11 mouse cellular contexts compared by ENCODE assay signal in genomic region chr16:23963896-23964668, GRCm38 (mm10). TPM values are rescaled to one million over a fixed set of nuclear protein-coding genes. Genes with fewer than 3 reads are reported as not detected.
DNase-seq lines count a peak whose midpoint lies in the region; ATAC-seq and TF ChIP-seq lines count a peak whose summit lies in the region.
"Had no signal": no experiment of that assay in that cellular context is flagged by ENCODE, and none has a peak within 500 bp of the region (broad histone marks: within the 10 kb centered on the region; RNA-seq: fewer than 3 reads in every experiment).

No protein-coding gene starts in this region.

- peak; percentile 79 for DNase-seq in midbrain, embryonic 11.5 days (ENCODE audit: low spot score, missing footprints)
- no peak for DNase-seq in midbrain, embryonic 10.5 days (ENCODE audit: low spot score)
- no peak for DNase-seq in liver, postnatal 0 days
- DNase-seq: heart, adult 18-20 months; kidney, postnatal 36 days; lung, adult 2 months had no signal

- H3K4me1 ChIP-seq in forebrain, embryonic 16.5 days (replicated peaks; ENCODE audit: control insufficient read depth, insufficient read depth, low read length), result no peaks in the 10 kb centered on the region
- 0 out of 2 replicates have a peak, but pooled peaks cover 5% of the 10 kb centered on the region for H3K4me1 ChIP-seq in forebrain, embryonic 15.5 days
- peaks cover 3% of the 10 kb centered on the region; the same call in 1 of the 2 replicates for H3K4me1 ChIP-seq in midbrain, embryonic 11.5 days (ENCODE audit: control insufficient read depth, insufficient read depth, low read length)
- H3K4me1 ChIP-seq in midbrain, embryonic 10.5 days, result peaks cover 18% of the 10 kb centered on the region
- H3K4me1 ChIP-seq in brown adipose tissue, adult 24 weeks (ENCODE audit: control insufficient read depth, insufficient read depth, insufficient read length, low read length), result peaks cover 3% of the 10 kb centered on the region; the same call in 1 of the 2 replicates
- 0 out of 2 replicates have a peak, but pooled peaks cover 8% of the 10 kb centered on the region for H3K4me1 ChIP-seq in neural tube, embryonic 15.5 days
- H3K4me1 ChIP-seq in liver, postnatal 0 days (ENCODE audit: insufficient read depth), result no peaks in the 10 kb centered on the region

- 41% methylated on average over 22 of the region's 22 CpGs for WGBS in forebrain, embryonic 16.5 days
- WGBS in forebrain, embryonic 15.5 days, result 46% methylated on average over 22 of the region's 22 CpGs
- WGBS in midbrain, embryonic 11.5 days, result 68% methylated on average over 22 of the region's 22 CpGs
- WGBS in midbrain, embryonic 10.5 days, result 80% methylated on average over 22 of the region's 22 CpGs
- WGBS in neural tube, embryonic 15.5 days, result 67% methylated on average over 22 of the region's 22 CpGs
- 77% methylated on average over 22 of the region's 22 CpGs for WGBS in liver, postnatal 0 days (ENCODE audit: insufficient replicate concordance)

- H3K9me3 ChIP-seq in forebrain, embryonic 16.5 days (ENCODE audit: control insufficient read depth, low read length), result no peaks in the 10 kb centered on the region
- no peaks in the 10 kb centered on the region for H3K9me3 ChIP-seq in forebrain, embryonic 15.5 days
- H3K9me3 ChIP-seq in midbrain, embryonic 11.5 days (ENCODE audit: control insufficient read depth, low read length), result no peaks in the 10 kb centered on the region
- no peaks in the 10 kb centered on the region; the same call in 1 of the 2 replicates for H3K9me3 ChIP-seq in midbrain, embryonic 10.5 days (replicated peaks)
- no peaks in the 10 kb centered on the region for H3K9me3 ChIP-seq in neural tube, embryonic 15.5 days (replicated peaks)
- H3K9me3 ChIP-seq in liver, postnatal 0 days (ENCODE audit: low read length), result peaks cover 3% of the 10 kb centered on the region; the same call in 1 of the 2 replicates

- H3K36me3 ChIP-seq in forebrain, embryonic 16.5 days (ENCODE audit: control insufficient read depth, insufficient read depth), result peaks cover 5% of the 10 kb centered on the region
- H3K36me3 ChIP-seq in forebrain, embryonic 15.5 days, result peaks cover 3% of the 10 kb centered on the region
- H3K36me3 ChIP-seq in midbrain, embryonic 11.5 days (ENCODE audit: control insufficient read depth, insufficient read depth, low read length), result no peaks in the 10 kb centered on the region
- no peaks in the 10 kb centered on the region for H3K36me3 ChIP-seq in midbrain, embryonic 10.5 days
- H3K36me3 ChIP-seq in neural tube, embryonic 15.5 days, result peaks cover 8% of the 10 kb centered on the region; the same call in 1 of the 2 replicates
- peaks cover 12% of the 10 kb centered on the region for H3K36me3 ChIP-seq in liver, postnatal 0 days (replicated peaks; ENCODE audit: insufficient read depth, low read length)

- no peak for TF ChIP-seq EP300 in liver, postnatal 0 days (IDR thresholded peaks at IDR 0.05; ENCODE audit: low read depth)

- H3K27me3 ChIP-seq in forebrain, embryonic 16.5 days (replicated peaks; ENCODE audit: control insufficient read depth, insufficient read depth, low read length), result no peaks in the 10 kb centered on the region
- H3K27me3 ChIP-seq in forebrain, embryonic 15.5 days, result no peaks in the 10 kb centered on the region
- no peaks in the 10 kb centered on the region for H3K27me3 ChIP-seq in midbrain, embryonic 11.5 days (ENCODE audit: control insufficient read depth, insufficient read depth, low read length)
- no peaks in the 10 kb centered on the region for H3K27me3 ChIP-seq in midbrain, embryonic 10.5 days (ENCODE audit: low read depth, poor library complexity, severe bottlenecking)
- no peaks in the 10 kb centered on the region for H3K27me3 ChIP-seq in neural tube, embryonic 15.5 days (replicated peaks)
- no peaks in the 10 kb centered on the region for H3K27me3 ChIP-seq in liver, postnatal 0 days (ENCODE audit: insufficient read depth, low read length)

- H3K4me2 ChIP-seq in forebrain, embryonic 16.5 days (ENCODE audit: low read length), result no peak overlapping the region
- no peak overlapping the region for H3K4me2 ChIP-seq in forebrain, embryonic 15.5 days (replicated peaks)
- H3K4me2 ChIP-seq in midbrain, embryonic 11.5 days, result no peak overlapping the region
- H3K4me2 ChIP-seq in neural tube, embryonic 15.5 days, result no peak overlapping the region
- H3K4me2 ChIP-seq in liver, postnatal 0 days (ENCODE audit: low read depth, low read length), result no peak overlapping the region

- peak; percentile 29; the same call in 1 of the 2 replicates for ATAC-seq in forebrain, embryonic 16.5 days
- ATAC-seq in forebrain, embryonic 15.5 days (replicated peaks), result no peak
- ATAC-seq in midbrain, embryonic 11.5 days (ENCODE audit: low FRiP score), result peak; percentile 43; the same call in 1 of the 2 replicates
- peak; percentile 66; the same call in 1 of the 2 replicates for ATAC-seq in neural tube, embryonic 15.5 days (ENCODE audit: low FRiP score)
- no peak for ATAC-seq in liver, postnatal 0 days

- no peak overlapping the region for H3K9ac ChIP-seq in forebrain, embryonic 16.5 days (replicated peaks; ENCODE audit: low read depth, low read length)
- no peak overlapping the region for H3K9ac ChIP-seq in forebrain, embryonic 15.5 days (replicated peaks)
- no peak overlapping the region for H3K9ac ChIP-seq in midbrain, embryonic 11.5 days (ENCODE audit: low read length)
- H3K9ac ChIP-seq in neural tube, embryonic 15.5 days (replicated peaks), result no peak overlapping the region
- no peak overlapping the region for H3K9ac ChIP-seq in liver, postnatal 0 days (replicated peaks)

- H3K27ac ChIP-seq in forebrain, embryonic 16.5 days (ENCODE audit: low read length), result no peak overlapping the region
- no peak overlapping the region for H3K27ac ChIP-seq in forebrain, embryonic 15.5 days (replicated peaks)
- H3K27ac ChIP-seq in midbrain, embryonic 11.5 days (ENCODE audit: low read depth, low read length), result no peak overlapping the region
- no peak overlapping the region for H3K27ac ChIP-seq in midbrain, embryonic 10.5 days (replicated peaks)
- 0 out of 2 replicates have a peak overlapping the region, but pooled peaks have one; percentile 41 for H3K27ac ChIP-seq in brown adipose tissue, adult 24 weeks (replicated peaks; ENCODE audit: low read depth, low read length)
- H3K27ac ChIP-seq in neural tube, embryonic 15.5 days (replicated peaks), result 0 out of 2 replicates have a peak overlapping the region, but pooled peaks have one; percentile 18
- no peak overlapping the region for H3K27ac ChIP-seq in liver, postnatal 0 days (ENCODE audit: low read depth)

- H3K4me3 ChIP-seq in forebrain, embryonic 16.5 days (replicated peaks; ENCODE audit: low read length), result no peak overlapping the region
- no peak overlapping the region for H3K4me3 ChIP-seq in forebrain, embryonic 15.5 days
- H3K4me3 ChIP-seq in midbrain, embryonic 11.5 days (ENCODE audit: low read depth, low read length), result no peak overlapping the region
- no peak overlapping the region for H3K4me3 ChIP-seq in midbrain, embryonic 10.5 days
- no peak overlapping the region for H3K4me3 ChIP-seq in brown adipose tissue, adult 24 weeks (ENCODE audit: insufficient read depth, low read depth, low read length)
- H3K4me3 ChIP-seq in neural tube, embryonic 15.5 days (replicated peaks), result no peak overlapping the region
- H3K4me3 ChIP-seq in liver, postnatal 0 days (ENCODE audit: low read depth, low read length), result no peak overlapping the region

- no peak for TF ChIP-seq CTCF in liver, postnatal 0 days (IDR thresholded peaks at IDR 0.05; ENCODE audit: low read depth)

RNA-seq across cellular contexts. Expression of gene Gm37419, which starts 24.2 kb away (rescaled TPM):
- polyA plus RNA-seq in forebrain, embryonic 16.5 days (2015; fragmentation: Nextera tagmentation; extraction: Ambion mirVana), result not detected in 2 replicates
- 17.2 TPM in 1 of 2 replicates, not detected in the other for polyA plus RNA-seq in forebrain, embryonic 15.5 days (2015; fragmentation: Nextera tagmentation; extraction: Ambion mirVana)
- not detected in 2 replicates for polyA plus RNA-seq in midbrain, embryonic 11.5 days (2014; fragmentation: Nextera tagmentation; extraction: Ambion mirVana)
- not detected in 2 replicates for polyA plus RNA-seq in midbrain, embryonic 10.5 days (2016; fragmentation: Nextera tagmentation; extraction: Ambion mirVana)
- not detected in 2 replicates for polyA plus RNA-seq in brown adipose tissue, adult 24 weeks (2012; ENCODE audit: insufficient read depth, insufficient read length, missing spikeins)
- polyA plus RNA-seq in neural tube, embryonic 15.5 days (2015; fragmentation: Nextera tagmentation; extraction: Ambion mirVana), result not detected in 2 replicates
- not detected in 2 replicates for polyA plus RNA-seq in liver, postnatal 0 days (2015; fragmentation: Nextera tagmentation; extraction: Ambion mirVana)
- polyA plus RNA-seq: lung, adult 2 months; stomach, embryonic 14.5 days had no signal

RNA-seq across cellular contexts. Expression of gene Bcl6, which starts 24.6 kb away (rescaled TPM):
- polyA plus RNA-seq in forebrain, embryonic 16.5 days (2015; fragmentation: Nextera tagmentation; extraction: Ambion mirVana), result 2.4 and 2.5 TPM in 2 replicates
- polyA plus RNA-seq in forebrain, embryonic 15.5 days (2015; fragmentation: Nextera tagmentation; extraction: Ambion mirVana), result 1.6 and 2.6 TPM in 2 replicates
- polyA plus RNA-seq in midbrain, embryonic 11.5 days (2014; fragmentation: Nextera tagmentation; extraction: Ambion mirVana), result 0.11 TPM in 1 of 2 replicates, not detected in the other
- 0.02 and 0.07 TPM in 2 replicates for polyA plus RNA-seq in midbrain, embryonic 10.5 days (2016; fragmentation: Nextera tagmentation; extraction: Ambion mirVana)
- 20.3 and 66.4 TPM in 2 replicates for polyA plus RNA-seq in brown adipose tissue, adult 24 weeks (2012; ENCODE audit: insufficient read depth, insufficient read length, missing spikeins)
- polyA plus RNA-seq in neural tube, embryonic 15.5 days (2015; fragmentation: Nextera tagmentation; extraction: Ambion mirVana), result 0.84 and 1.3 TPM in 2 replicates
- 0.46 and 0.69 TPM in 2 replicates for polyA plus RNA-seq in liver, postnatal 0 days (2015; fragmentation: Nextera tagmentation; extraction: Ambion mirVana)

RNA-seq across cellular contexts. Expression of gene Rtp2, which starts 31.9 kb away (rescaled TPM):
- 0.11 TPM in 1 of 2 replicates, not detected in the other for polyA plus RNA-seq in forebrain, embryonic 16.5 days (2015; fragmentation: Nextera tagmentation; extraction: Ambion mirVana)
- polyA plus RNA-seq in forebrain, embryonic 15.5 days (2015; fragmentation: Nextera tagmentation; extraction: Ambion mirVana), result not detected in 2 replicates
- polyA plus RNA-seq in midbrain, embryonic 11.5 days (2014; fragmentation: Nextera tagmentation; extraction: Ambion mirVana), result not detected in 2 replicates
- polyA plus RNA-seq in midbrain, embryonic 10.5 days (2016; fragmentation: Nextera tagmentation; extraction: Ambion mirVana), result not detected in 2 replicates
- polyA plus RNA-seq in brown adipose tissue, adult 24 weeks (2012; ENCODE audit: insufficient read depth, insufficient read length, missing spikeins), result not detected in 2 replicates
- polyA plus RNA-seq in neural tube, embryonic 15.5 days (2015; fragmentation: Nextera tagmentation; extraction: Ambion mirVana), result not detected in 2 replicates
- not detected in 2 replicates for polyA plus RNA-seq in liver, postnatal 0 days (2015; fragmentation: Nextera tagmentation; extraction: Ambion mirVana)
- polyA plus RNA-seq: lung, adult 2 months; stomach, embryonic 14.5 days had no signal

Comparison
In these comparisons a context has a peak if more than half of its experiments do, and no peak if none do; other contexts are left out.
1. ATAC-seq: peak in forebrain, embryonic 16.5 days (single experiment), midbrain, embryonic 11.5 days (single experiment) and neural tube, embryonic 15.5 days (single experiment); none in forebrain, embryonic 15.5 days (single experiment) and liver, postnatal 0 days (single experiment).
2. H3K27ac ChIP-seq: peak in brown adipose tissue, adult 24 weeks (single experiment) and neural tube, embryonic 15.5 days (single experiment); none in forebrain, embryonic 16.5 days (single experiment), forebrain, embryonic 15.5 days (single experiment), midbrain, embryonic 11.5 days (single experiment), midbrain, embryonic 10.5 days (single experiment) and liver, postnatal 0 days (single experiment).